Mouse (Mus musculus): ENCODE measurements at regions not wholly inside any gene's neighbourhood (a gene's known extent, or its start where the extent isn't known, plus 50 kb on each side); places are given as distances from the start of the nearest gene placed in this dataset.

DNA sequence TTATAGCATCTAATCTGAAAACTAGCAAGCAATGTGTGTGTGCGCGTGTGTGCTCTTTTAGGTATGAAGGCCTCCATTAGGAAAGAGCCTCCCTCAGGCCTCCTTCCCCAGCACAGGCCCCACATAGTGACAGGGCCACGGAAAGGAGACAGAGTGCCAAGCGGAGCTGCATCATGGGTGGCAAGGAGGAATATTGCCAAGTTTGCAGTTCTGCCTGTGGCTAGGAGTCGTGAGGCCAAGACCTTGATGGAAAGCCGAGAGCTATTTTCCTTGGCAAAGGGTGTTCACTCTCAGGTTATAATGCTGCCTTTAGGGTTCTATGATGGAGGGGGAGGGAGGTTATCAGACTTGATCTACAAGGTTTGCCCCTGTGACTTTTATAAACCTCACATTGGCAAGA lies 53.4 kb upstream of the Tpm1 start:
- no peak overlapping the region for H3K27ac ChIP-seq (ENCODE audit: insufficient read depth, low read length)
- H3K4me1 ChIP-seq (ENCODE audit: control insufficient read depth, insufficient read depth, low read length), result no peaks in the 10 kb centered on the region
- TF ChIP-seq POLR2A (IDR thresholded peaks at IDR 0.05; ENCODE audit: extremely low read depth, insufficient read depth, low read length) (no peak), CTCF (IDR thresholded peaks at IDR 0.05; ENCODE audit: extremely low read depth, insufficient read depth, low read length) (no peak)
- no peak overlapping the region for H3K4me3 ChIP-seq (ENCODE audit: insufficient read depth, low read length)

DNA sequence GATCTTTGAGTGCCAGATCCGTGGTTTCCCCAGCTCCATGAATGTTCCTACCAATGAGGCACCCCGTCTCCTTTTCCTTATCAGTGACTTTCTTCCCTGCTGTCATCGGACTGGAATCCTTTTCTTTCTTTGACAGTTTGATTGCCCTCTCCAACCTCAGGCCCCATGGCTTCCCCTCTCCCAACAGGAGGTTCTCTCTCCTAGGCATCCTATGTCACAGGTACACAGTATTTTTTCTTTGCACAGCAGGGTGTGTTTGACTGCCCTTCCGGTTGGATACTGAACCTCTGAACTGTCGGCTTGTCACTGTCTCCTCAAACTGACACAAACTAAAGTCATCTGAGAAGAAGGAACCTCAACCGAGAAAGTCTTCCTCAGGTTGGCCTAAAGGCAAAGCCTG lies 50.3 kb upstream of the Tpm1 start:
- TF ChIP-seq POLR2A (IDR thresholded peaks at IDR 0.05; ENCODE audit: extremely low read depth, insufficient read depth, low read length), result no peak
- TF ChIP-seq CTCF (IDR thresholded peaks at IDR 0.05; ENCODE audit: extremely low read depth, insufficient read depth, low read length), result no peak
- no peaks in the 10 kb centered on the region for H3K4me1 ChIP-seq (ENCODE audit: control insufficient read depth, insufficient read depth, low read length)
- H3K4me3 ChIP-seq (ENCODE audit: insufficient read depth, low read length), result no peak overlapping the region
- no peak overlapping the region for H3K27ac ChIP-seq (ENCODE audit: insufficient read depth, low read length)

All from cortical plate, adult 2 months (tissue).